Mouse (Mus musculus) neural tube, embryonic 10.5 days (tissue): ENCODE measurements around the gene Lce1e.
"Not testable (repeated sequence)": the region's sequence is repeated elsewhere in the genome, so short reads cannot be mapped to it uniquely, and the experiment has no call there.

ENCODE experiments used
- DNase-seq: peaks from one replicate; pipeline ENCODE4 v3.0.0-alpha.2; 2017; ENCODE audit warnings: low spot score; ENCODE audit errors: extremely low spot score

The Lce1e gene

GRCm38 (mm10) chr3:92708974-92709373 is at the start of gene Lce1e:
TSS of gene Lce1e (minus strand) at chr3:92709074.
- DNase-seq = no peak

- DNase-seq = no peak
Measured at GRCm38 (mm10) chr3:92753197-92753596, 44.3 kb upstream of the Lce1e start.

- DNase-seq = no peak
Measured at GRCm38 (mm10) chr3:92752238-92752637, 43.4 kb upstream of the Lce1e start, which contains the start of gene Lce1g. TSS of gene Lce1g (minus strand) at chr3:92752338.

GRCm38 (mm10) chr3:92738996-92739395 is 30.1 kb upstream of the Lce1e start, which contains the start of gene Gm38119:
TSS of gene Gm38119 (minus strand) at chr3:92739096.
- DNase-seq = no peak

GRCm38 (mm10) chr3:92722631-92723030 is 13.8 kb upstream of the Lce1e start:
- no peak for DNase-seq

- no peak for DNase-seq
Measured at GRCm38 (mm10) chr3:92720250-92720649, 11.4 kb upstream of the Lce1e start, which contains the start of gene Lce1f. TSS of gene Lce1f (minus strand) at chr3:92720350.

- no peak for DNase-seq
Measured at GRCm38 (mm10) chr3:92715122-92715521, 6.2 kb upstream of the Lce1e start.

- DNase-seq = no peak
Measured at GRCm38 (mm10) chr3:92694613-92695012, 14.3 kb downstream of the Lce1e start.

GRCm38 (mm10) chr3:92691688-92692087 is 17.2 kb downstream of the Lce1e start:
- DNase-seq = no peak

GRCm38 (mm10) chr3:92689154-92689553 is 19.7 kb downstream of the Lce1e start:
- not testable (repeated sequence) for DNase-seq

GRCm38 (mm10) chr3:92687110-92687509 is 21.8 kb downstream of the Lce1e start, which contains the start of gene Lce1d:
TSS of gene Lce1d (minus strand) at chr3:92687210.
- no peak for DNase-seq

GRCm38 (mm10) chr3:92678947-92679346 is 29.9 kb downstream of the Lce1e start, which contains the start of gene Lce1c:
TSS of gene Lce1c (plus strand) at chr3:92679247.
- DNase-seq = no peak

- no peak for DNase-seq
Measured at GRCm38 (mm10) chr3:92670215-92670614, 38.7 kb downstream of the Lce1e start, which contains the start of gene Lce1a2. TSS of gene Lce1a2 (minus strand) at chr3:92670315.
